Mouse (Mus musculus) right cerebral cortex, adult 2 months (tissue): ENCODE measurements around the gene Gins1.
A peak's percentile ranks its signal among the peaks of the same experiment; 100 is the strongest.
"Not testable (repeated sequence)": the region's sequence is repeated elsewhere in the genome, so short reads cannot be mapped to it uniquely, and the experiment has no call there.

ENCODE experiments used
- DNase-seq, 2 experiments: peaks; one replicate each; pipeline ENCODE4 v3.0.0; 2021 to 2022; ENCODE audit warnings: low spot score in 2 of 2

Gene Gins1

GRCm38 (mm10) chr2:150904936-150905450 is at the start of gene Gins1:
Gene Gins1 (plus strand): TSS chr2:150905400.
- no peak for DNase-seq

- DNase-seq, result no peak
Observed at GRCm38 (mm10) chr2:150858724-150859487, 46.3 kb upstream of the Gins1 start.

GRCm38 (mm10) chr2:150859709-150860470 is 45.3 kb upstream of the Gins1 start:
- DNase-seq, result no peak

GRCm38 (mm10) chr2:150861128-150861527 is 44.1 kb upstream of the Gins1 start:
- no peak for DNase-seq

- no peak for DNase-seq
Observed at GRCm38 (mm10) chr2:150867021-150867420, 38.2 kb upstream of the Gins1 start.

- no peak for DNase-seq
Observed at GRCm38 (mm10) chr2:150869446-150869845, 35.8 kb upstream of the Gins1 start.

GRCm38 (mm10) chr2:150874508-150874907 is 30.7 kb upstream of the Gins1 start:
- no peak for DNase-seq

- no peak for DNase-seq
Observed at GRCm38 (mm10) chr2:150875226-150875625, 30.0 kb upstream of the Gins1 start.

GRCm38 (mm10) chr2:150877561-150877960 is 27.6 kb upstream of the Gins1 start:
- no peak for DNase-seq

GRCm38 (mm10) chr2:150884075-150884778 is 21.0 kb upstream of the Gins1 start:
- DNase-seq, result no peak

GRCm38 (mm10) chr2:150884779-150885110 is 20.5 kb upstream of the Gins1 start:
- no peak for DNase-seq

GRCm38 (mm10) chr2:150885814-150886213 is 19.4 kb upstream of the Gins1 start:
- DNase-seq, result no peak

GRCm38 (mm10) chr2:150886315-150886714 is 18.9 kb upstream of the Gins1 start:
- no peak for DNase-seq

GRCm38 (mm10) chr2:150887370-150887769 is 17.8 kb upstream of the Gins1 start:
- DNase-seq, result no peak

- DNase-seq, result no peak
Observed at GRCm38 (mm10) chr2:150894617-150895267, 10.5 kb upstream of the Gins1 start.

GRCm38 (mm10) chr2:150895691-150896252 is 9.4 kb upstream of the Gins1 start:
- no peak for DNase-seq

- no peak for DNase-seq
Observed at GRCm38 (mm10) chr2:150900341-150900740, 4.9 kb upstream of the Gins1 start.

- DNase-seq, result no peak
Observed at GRCm38 (mm10) chr2:150902347-150902746, 2.9 kb upstream of the Gins1 start.

GRCm38 (mm10) chr2:150904272-150904935 is 796 bp upstream of the Gins1 start, which contains the start of gene Abhd12:
Gene Abhd12 (minus strand): TSS chr2:150904741.
- DNase-seq, result peak; percentile 95 to 97

GRCm38 (mm10) chr2:150908881-150909280 is 3.7 kb downstream of the Gins1 start:
- DNase-seq, result not testable (repeated sequence)
